Mouse (Mus musculus) spleen, postnatal 10 days (tissue): Measurements from ENCODE around the gene Olfr850.

Source experiments
- DNase-seq, 2 experiments: peaks; one replicate each; pipeline ENCODE4 v3.0.0; 2021 to 2022; ENCODE audit warnings: low spot score in 2 of 2

The Olfr850 gene

GRCm38 (mm10) chr9:19478148-19478547 lies at the start of gene Olfr850:
Gene Olfr850 (minus strand): TSS chr9:19478248.
- DNase-seq, result no peak

- no peak for DNase-seq
Observed at GRCm38 (mm10) chr9:19492995-19493394, 14.9 kb upstream of the Olfr850 start, which contains the start of gene Olfr851. Gene Olfr851 (plus strand): TSS chr9:19493295.

GRCm38 (mm10) chr9:19439966-19440365 lies 38.1 kb downstream of the Olfr850 start, which contains the start of gene Olfr849:
Gene Olfr849 (plus strand): TSS chr9:19440266.
- no peak for DNase-seq
